Mouse (Mus musculus): ENCODE measurements at regions not wholly inside any gene's neighbourhood (a gene's known extent, or its start where the extent isn't known, plus 50 kb on each side); places are given as distances from the start of the nearest gene placed in this dataset.

DNA sequence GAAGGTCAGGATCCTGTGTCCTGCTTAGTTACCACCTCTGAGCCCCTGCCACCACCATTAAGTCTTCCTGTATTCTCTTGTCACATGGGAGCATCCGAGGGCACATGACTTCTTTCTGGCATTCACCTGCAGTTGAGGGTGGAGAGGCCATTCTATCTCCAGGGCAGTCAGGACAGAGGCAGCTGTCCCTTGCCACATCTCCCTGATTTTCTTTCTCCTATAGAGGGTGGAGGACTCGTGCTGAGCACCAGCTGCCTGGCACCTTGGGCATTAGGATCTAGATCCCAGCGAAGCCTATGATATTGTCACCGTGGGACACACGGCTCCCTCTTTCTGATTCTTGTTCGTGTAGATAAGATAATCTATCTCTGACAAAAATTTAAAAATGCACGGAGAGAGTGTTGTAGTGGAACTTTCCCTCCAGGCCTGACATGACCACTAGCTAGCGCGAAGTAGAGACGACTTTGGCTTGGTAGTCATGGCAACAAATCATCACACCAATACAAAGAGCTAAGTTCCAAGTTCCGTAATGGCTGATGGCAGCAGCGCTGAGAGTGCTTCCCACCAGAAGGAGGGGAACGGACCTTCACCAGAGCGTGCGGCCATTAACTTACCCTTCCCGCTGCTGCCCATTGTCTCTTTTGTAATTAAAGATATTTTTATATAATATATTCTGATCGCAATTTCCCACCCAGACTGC is 137.7 kb downstream of the Ipmk start:
- no peak overlapping the region for H3K4me3 ChIP-seq (ENCODE audit: insufficient read depth in 1 of 2, low read depth in 1 of 2, low read length in 2 of 2, poor library complexity in 1 of 2, severe bottlenecking in 1 of 2)
- no peak overlapping the region for H3K27ac ChIP-seq (ENCODE audit: insufficient read depth, low read depth, low read length, poor library complexity, severe bottlenecking)
- no peak overlapping the region for H3K9ac ChIP-seq (ENCODE audit: insufficient read depth, low read depth, low read length, poor library complexity, severe bottlenecking)
- H3K4me1 ChIP-seq (ENCODE audit: control insufficient read depth in 2 of 2, insufficient read depth in 2 of 2, low read length in 2 of 2, poor library complexity in 1 of 2), result no peaks in the 10 kb centered on the region
- DNase-seq (ENCODE audit: low read depth, low spot score), result no peak
- no peaks in the 10 kb centered on the region for H3K9me3 ChIP-seq (ENCODE audit: control insufficient read depth, insufficient read depth, low read depth, low read length)
- in situ Hi-C loops (cut with MboI; ENCODE audit: low sequenced_read_pairs in 2 of 2, unreplicated experiment in 2 of 2), result loop anchor here in 1 of 2 experiments (25.0 kb wide), 1 partner anchor 902 kb away; no protein-coding TSS in a partner anchor
- TF ChIP-seq ZC3H11A (IDR thresholded peaks at IDR 0.05; ENCODE audit: borderline replicate concordance, low read depth, low read length) (no peak), HCFC1 (IDR thresholded peaks at IDR 0.05; ENCODE audit: borderline replicate concordance, insufficient read depth, low read length) (no peak), MAFK (IDR thresholded peaks at IDR 0.05; ENCODE audit: insufficient read depth, low read depth, low read length) (no peak), CHD2 (IDR thresholded peaks at IDR 0.05; ENCODE audit: low read depth, low read length) (no peak), ZNF384 (IDR thresholded peaks at IDR 0.05; ENCODE audit: low read depth, low read length) (no peak)
- no peaks in the 10 kb centered on the region for H3K36me3 ChIP-seq (ENCODE audit: control insufficient read depth, insufficient read depth, low read length, poor library complexity, severe bottlenecking)

DNA sequence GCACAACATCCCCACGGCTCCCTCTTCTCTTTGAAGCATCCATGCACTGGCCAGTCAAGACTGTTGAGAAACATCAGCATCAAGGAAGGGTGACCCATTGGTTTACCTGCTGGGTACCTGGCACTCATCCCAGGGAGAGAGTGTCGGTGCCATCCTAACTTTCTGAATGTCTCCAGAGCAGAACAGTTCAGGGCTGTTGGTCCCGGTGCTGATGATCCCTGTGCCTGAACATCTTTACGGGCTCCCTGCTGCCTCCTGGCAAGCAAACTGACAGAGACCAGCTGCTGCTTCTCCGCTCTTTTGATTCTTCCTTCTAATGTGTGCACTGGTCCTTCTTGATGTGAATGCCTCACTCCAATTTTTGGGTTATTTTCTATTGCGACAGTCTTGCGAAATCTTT is 142.2 kb downstream of the Ipmk start:
- in situ Hi-C loops (cut with MboI; ENCODE audit: low sequenced_read_pairs in 2 of 2, unreplicated experiment in 2 of 2), result loop anchor here in 1 of 2 experiments (25.0 kb wide), 1 partner anchor 898 kb away; no protein-coding TSS in a partner anchor
- DNase-seq (ENCODE audit: low read depth, low spot score), result no peak
- no peaks in the 10 kb centered on the region for H3K9me3 ChIP-seq (ENCODE audit: control insufficient read depth, insufficient read depth, low read depth, low read length)
- H3K9ac ChIP-seq (ENCODE audit: insufficient read depth, low read depth, low read length, poor library complexity, severe bottlenecking), result no peak overlapping the region
- no peak for TF ChIP-seq ZNF384 (IDR thresholded peaks at IDR 0.05; ENCODE audit: low read depth, low read length)
- no peak for TF ChIP-seq HCFC1 (IDR thresholded peaks at IDR 0.05; ENCODE audit: borderline replicate concordance, insufficient read depth, low read length)
- TF ChIP-seq CHD2 (IDR thresholded peaks at IDR 0.05; ENCODE audit: low read depth, low read length), result no peak
- no peak for TF ChIP-seq ZC3H11A (IDR thresholded peaks at IDR 0.05; ENCODE audit: borderline replicate concordance, low read depth, low read length)
- TF ChIP-seq MAFK (IDR thresholded peaks at IDR 0.05; ENCODE audit: insufficient read depth, low read depth, low read length), result no peak
- no peak overlapping the region for H3K4me3 ChIP-seq (ENCODE audit: insufficient read depth in 1 of 2, low read depth in 1 of 2, low read length in 2 of 2, poor library complexity in 1 of 2, severe bottlenecking in 1 of 2)
- H3K4me1 ChIP-seq (ENCODE audit: control insufficient read depth in 2 of 2, insufficient read depth in 2 of 2, low read length in 2 of 2, poor library complexity in 1 of 2), result no peaks in the 10 kb centered on the region
- no peak overlapping the region for H3K27ac ChIP-seq (ENCODE audit: insufficient read depth, low read depth, low read length, poor library complexity, severe bottlenecking)
- H3K36me3 ChIP-seq (ENCODE audit: control insufficient read depth, insufficient read depth, low read length, poor library complexity, severe bottlenecking), result no peaks in the 10 kb centered on the region

DNA sequence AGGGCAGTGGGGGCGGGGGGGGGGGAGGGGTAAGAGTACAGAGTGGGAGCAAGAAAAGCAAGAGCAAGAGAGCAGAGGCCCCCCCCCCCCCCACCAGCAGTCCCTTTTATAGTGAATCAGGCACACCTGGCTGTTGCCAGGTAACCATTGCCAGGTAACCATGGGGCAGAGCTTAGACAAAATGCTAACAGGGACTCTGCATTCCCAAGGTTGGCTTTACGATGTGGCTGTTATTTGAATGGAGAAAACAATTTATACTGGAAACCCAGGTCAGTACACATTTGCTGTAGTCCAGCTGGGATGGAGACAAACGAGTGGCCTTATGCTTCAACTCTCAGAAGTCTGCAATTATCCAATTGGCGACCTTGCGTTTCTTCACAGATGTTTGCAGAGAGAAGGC is 154.5 kb downstream of the Ipmk start:
- Histone ChIP-seq H3K27ac (ENCODE audit: insufficient read depth, low read depth, low read length, poor library complexity, severe bottlenecking) (no peak overlapping the region), H3K9me3 (ENCODE audit: control insufficient read depth, insufficient read depth, low read depth, low read length) (no peaks in the 10 kb centered on the region), H3K4me1 (ENCODE audit: control insufficient read depth in 2 of 2, insufficient read depth in 2 of 2, low read length in 2 of 2, poor library complexity in 1 of 2) (no peaks in the 10 kb centered on the region), H3K36me3 (ENCODE audit: control insufficient read depth, insufficient read depth, low read length, poor library complexity, severe bottlenecking) (no peaks in the 10 kb centered on the region), H3K9ac (ENCODE audit: insufficient read depth, low read depth, low read length, poor library complexity, severe bottlenecking) (no peak overlapping the region), H3K4me3 (ENCODE audit: insufficient read depth in 1 of 2, low read depth in 1 of 2, low read length in 2 of 2, poor library complexity in 1 of 2, severe bottlenecking in 1 of 2) (no peak overlapping the region)
- TF ChIP-seq ZNF384 (IDR thresholded peaks at IDR 0.05; ENCODE audit: low read depth, low read length) (no peak), HCFC1 (IDR thresholded peaks at IDR 0.05; ENCODE audit: borderline replicate concordance, insufficient read depth, low read length) (no peak), MAFK (IDR thresholded peaks at IDR 0.05; ENCODE audit: insufficient read depth, low read depth, low read length) (no peak)
- DNase-seq (ENCODE audit: low read depth, low spot score), result no peak
- in situ Hi-C loops (cut with MboI; ENCODE audit: low sequenced_read_pairs in 2 of 2, unreplicated experiment in 2 of 2), result no loop called here

DNA sequence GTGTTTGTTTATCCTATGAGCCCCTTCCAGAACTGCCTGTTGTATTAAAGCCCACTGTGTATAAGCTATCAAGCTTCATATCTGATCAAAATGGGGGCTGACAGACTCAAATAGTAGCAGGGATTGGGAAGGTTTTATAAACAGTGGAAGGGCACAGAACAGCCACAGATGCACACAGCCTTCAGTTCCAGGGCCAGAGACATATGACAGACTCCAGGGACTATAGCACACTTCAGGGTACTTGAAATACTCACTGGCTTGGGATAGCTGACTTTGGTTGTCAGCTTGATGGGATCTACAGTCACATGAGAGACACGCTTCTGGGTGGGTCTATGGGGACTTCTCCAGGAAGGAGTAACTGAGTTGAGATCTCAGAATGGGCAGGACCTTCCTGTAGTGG is 156.7 kb downstream of the Ipmk start:
- Histone ChIP-seq H3K27ac (ENCODE audit: insufficient read depth, low read depth, low read length, poor library complexity, severe bottlenecking) (no peak overlapping the region), H3K36me3 (ENCODE audit: control insufficient read depth, insufficient read depth, low read length, poor library complexity, severe bottlenecking) (no peaks in the 10 kb centered on the region), H3K9ac (ENCODE audit: insufficient read depth, low read depth, low read length, poor library complexity, severe bottlenecking) (no peak overlapping the region), H3K4me1 (ENCODE audit: control insufficient read depth in 2 of 2, insufficient read depth in 2 of 2, low read length in 2 of 2, poor library complexity in 1 of 2) (no peaks in the 10 kb centered on the region), H3K4me3 (ENCODE audit: insufficient read depth in 1 of 2, low read depth in 1 of 2, low read length in 2 of 2, poor library complexity in 1 of 2, severe bottlenecking in 1 of 2) (no peak overlapping the region), H3K9me3 (ENCODE audit: control insufficient read depth, insufficient read depth, low read depth, low read length) (no peaks in the 10 kb centered on the region)
- in situ Hi-C loops (cut with MboI; ENCODE audit: low sequenced_read_pairs in 2 of 2, unreplicated experiment in 2 of 2), result no loop called here
- no peak for DNase-seq (ENCODE audit: low read depth, low spot score)
- no peak for TF ChIP-seq MAFK (IDR thresholded peaks at IDR 0.05; ENCODE audit: insufficient read depth, low read depth, low read length)
- TF ChIP-seq HCFC1 (IDR thresholded peaks at IDR 0.05; ENCODE audit: borderline replicate concordance, insufficient read depth, low read length), result no peak
- no peak for TF ChIP-seq CHD2 (IDR thresholded peaks at IDR 0.05; ENCODE audit: low read depth, low read length)
- TF ChIP-seq ZC3H11A (IDR thresholded peaks at IDR 0.05; ENCODE audit: borderline replicate concordance, low read depth, low read length), result no peak

DNA sequence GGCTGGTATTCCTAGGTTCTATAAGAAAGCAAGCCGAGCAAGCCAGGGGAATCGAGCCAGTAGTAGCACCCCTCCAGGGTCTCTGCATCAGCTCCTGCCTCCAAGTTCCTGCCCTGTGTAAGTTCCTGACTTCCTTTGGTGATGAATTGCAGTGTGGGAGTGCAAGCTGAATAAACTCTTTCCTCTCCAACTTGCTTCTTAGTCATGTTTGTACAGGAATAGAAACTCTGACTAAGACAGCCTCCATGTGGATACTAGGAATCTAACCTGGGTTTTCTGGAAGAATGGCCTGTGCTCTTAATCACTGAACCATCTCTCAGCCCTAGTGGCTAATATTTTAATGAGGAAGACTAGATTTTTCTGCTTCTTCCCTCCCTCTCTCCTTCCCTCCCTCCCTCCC is 177.7 kb downstream of the Ipmk start:
- TF ChIP-seq ZC3H11A (IDR thresholded peaks at IDR 0.05; ENCODE audit: borderline replicate concordance, low read depth, low read length) (no peak), HCFC1 (IDR thresholded peaks at IDR 0.05; ENCODE audit: borderline replicate concordance, insufficient read depth, low read length) (no peak), MAFK (IDR thresholded peaks at IDR 0.05; ENCODE audit: insufficient read depth, low read depth, low read length) (no peak), CHD2 (IDR thresholded peaks at IDR 0.05; ENCODE audit: low read depth, low read length) (no peak), ZNF384 (IDR thresholded peaks at IDR 0.05; ENCODE audit: low read depth, low read length) (no peak)
- no peak overlapping the region for H3K27ac ChIP-seq (ENCODE audit: insufficient read depth, low read depth, low read length, poor library complexity, severe bottlenecking)
- H3K9me3 ChIP-seq (ENCODE audit: control insufficient read depth, insufficient read depth, low read depth, low read length), result no peaks in the 10 kb centered on the region
- no peak overlapping the region for H3K9ac ChIP-seq (ENCODE audit: insufficient read depth, low read depth, low read length, poor library complexity, severe bottlenecking)
- no peaks in the 10 kb centered on the region for H3K4me1 ChIP-seq (ENCODE audit: control insufficient read depth in 2 of 2, insufficient read depth in 2 of 2, low read length in 2 of 2, poor library complexity in 1 of 2)
- no peak overlapping the region for H3K4me3 ChIP-seq (ENCODE audit: insufficient read depth in 1 of 2, low read depth in 1 of 2, low read length in 2 of 2, poor library complexity in 1 of 2, severe bottlenecking in 1 of 2)
- no peaks in the 10 kb centered on the region for H3K36me3 ChIP-seq (ENCODE audit: control insufficient read depth, insufficient read depth, low read length, poor library complexity, severe bottlenecking)
- in situ Hi-C loops (cut with MboI; ENCODE audit: low sequenced_read_pairs in 2 of 2, unreplicated experiment in 2 of 2), result no loop called here
- DNase-seq (ENCODE audit: low read depth, low spot score), result no peak
